Mouse (Mus musculus): ENCODE data around the gene Hfm1.

The Hfm1 gene

GRCm38 (mm10) chr5:106843906-106844305 is 82.2 kb downstream of the Hfm1 start:
- no peak for DNase-seq (ENCODE audit: low spot score)

- DNase-seq (ENCODE audit: low spot score) = no peak
These were observed 93.1 kb downstream of the Hfm1 start for GRCm38 (mm10) chr5:106833025-106833424.

- DNase-seq (ENCODE audit: low spot score) = no peak
These were observed 94.7 kb downstream of the Hfm1 start for GRCm38 (mm10) chr5:106831401-106831800.

- DNase-seq (ENCODE audit: low spot score) = no peak
These were observed 95.3 kb downstream of the Hfm1 start for GRCm38 (mm10) chr5:106830775-106831174.

- no peak for DNase-seq (ENCODE audit: low spot score)
These were observed 99.4 kb downstream of the Hfm1 start for GRCm38 (mm10) chr5:106826740-106827139.

- DNase-seq (ENCODE audit: low spot score) = no peak
These were observed 100.1 kb downstream of the Hfm1 start for GRCm38 (mm10) chr5:106826044-106826443.

GRCm38 (mm10) chr5:106825301-106825853 is 100.7 kb downstream of the Hfm1 start:
- DNase-seq (ENCODE audit: low spot score) = peak; percentile 30

GRCm38 (mm10) chr5:106824716-106825115 is 101.4 kb downstream of the Hfm1 start:
- no peak for DNase-seq (ENCODE audit: low spot score)

- no peak for DNase-seq (ENCODE audit: low spot score)
These were observed 106.5 kb downstream of the Hfm1 start for GRCm38 (mm10) chr5:106819630-106820029.

GRCm38 (mm10) chr5:106815923-106816654 is 110.0 kb downstream of the Hfm1 start:
- no peak for DNase-seq (ENCODE audit: low spot score)

GRCm38 (mm10) chr5:106814611-106815010 is 111.5 kb downstream of the Hfm1 start:
- DNase-seq (ENCODE audit: low spot score) = no peak

GRCm38 (mm10) chr5:106803094-106803493 is 123.0 kb downstream of the Hfm1 start:
- DNase-seq (ENCODE audit: low spot score) = peak; percentile 56

- peak; percentile 66 for DNase-seq (ENCODE audit: low spot score)
These were observed 124.0 kb downstream of the Hfm1 start for GRCm38 (mm10) chr5:106801886-106802798.

- DNase-seq (ENCODE audit: low spot score) = no peak
These were observed 124.8 kb downstream of the Hfm1 start for GRCm38 (mm10) chr5:106801215-106801863.

- DNase-seq (ENCODE audit: low spot score) = no peak
These were observed 128.2 kb downstream of the Hfm1 start for GRCm38 (mm10) chr5:106797896-106798295.

GRCm38 (mm10) chr5:106791241-106791572 is 134.9 kb downstream of the Hfm1 start:
- no peak for DNase-seq (ENCODE audit: low spot score)

GRCm38 (mm10) chr5:106790496-106791240 is 135.5 kb downstream of the Hfm1 start:
- DNase-seq (ENCODE audit: low spot score) = no peak

All from ovary, adult 18-20 months (tissue).